Mouse (Mus musculus): Measurements from ENCODE around the gene Slc25a14. TPM values are rescaled to one million over a fixed set of nuclear protein-coding genes. Genes with fewer than 3 reads are reported as not detected.
A peak's percentile ranks its signal among the peaks of the same experiment; 100 is the strongest.

The Slc25a14 gene
- total and polyA plus RNA-seq, 3 experiments: 5.8 to 5.9 TPM; not detected in 1

GRCm38 (mm10) chrX:48694864-48695371, 71.7 kb downstream of the Slc25a14 start, which contains the start of gene Rbmx2 (continued):
- TF ChIP-seq MYB (IDR thresholded peaks at IDR 0.05; ENCODE audit: low read depth, low read length) (no peak), SMC3 (IDR thresholded peaks at IDR 0.05; ENCODE audit: low read depth, low read length) (no peak), EP300 (IDR thresholded peaks at IDR 0.05; ENCODE audit: low read depth in 1 of 2, low read length in 2 of 2) (no peak), ETS1 (IDR thresholded peaks at IDR 0.05; ENCODE audit: low read depth, low read length) (no peak), HCFC1 (IDR thresholded peaks at IDR 0.05; ENCODE audit: low read depth, low read length) (peak; percentile 85), KAT2A (conservative IDR thresholded peaks at IDR 0.05; ENCODE audit: low read depth, low read length) (no peak; the same call in 1 of the 2 replicates), POLR2AphosphoS2 (IDR thresholded peaks at IDR 0.05; ENCODE audit: low read length) (no peak), UBTF (IDR thresholded peaks at IDR 0.05; ENCODE audit: borderline replicate concordance, insufficient read depth, low read depth, low read length) (no peak), RAD21 (IDR thresholded peaks at IDR 0.05; ENCODE audit: low read depth, low read length) (no peak)

DNA sequence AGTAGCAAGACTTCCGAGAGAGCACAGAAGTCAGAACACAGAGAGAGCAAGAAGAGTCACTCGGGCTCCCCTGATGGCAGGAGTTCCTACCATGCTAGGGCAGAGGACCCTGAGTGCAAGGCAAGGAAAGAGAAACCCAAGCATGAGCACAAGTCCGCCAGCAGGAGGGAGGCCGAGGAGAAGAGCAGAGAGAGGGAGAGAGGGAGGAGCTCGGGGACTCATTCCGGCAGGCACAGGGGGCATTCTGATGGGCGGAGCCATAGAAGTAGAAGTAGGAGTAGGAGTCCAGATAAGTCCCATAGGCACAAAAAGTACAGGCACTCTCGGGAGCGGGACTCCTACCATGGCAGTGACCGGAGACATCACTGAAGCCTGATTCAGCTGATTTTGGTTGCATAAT, 86.5 kb downstream of the Slc25a14 start:
- Histone ChIP-seq H3K4me1 (ENCODE audit: control insufficient read depth in 1 of 2, insufficient read depth in 2 of 2, low read length in 2 of 2) (no peaks in the 10 kb centered on the region), H3K27me3 (ENCODE audit: control insufficient read depth in 1 of 2, insufficient read depth in 2 of 2, low read length in 2 of 2) (no peaks in the 10 kb centered on the region), H3K4me3 (ENCODE audit: control insufficient read depth in 1 of 2, insufficient read depth in 1 of 2, low read depth in 2 of 2, low read length in 2 of 2) (no peak overlapping the region), H3K79me2 (ENCODE audit: control insufficient read depth, insufficient read depth, low read length, poor library complexity) (no peaks in the 10 kb centered on the region), H3K9ac (ENCODE audit: control insufficient read depth, low read depth, low read length, poor library complexity, severe bottlenecking) (no peak overlapping the region), H3K9me3 (replicated peaks; ENCODE audit: insufficient read depth, low read length) (no peaks in the 10 kb centered on the region), H3K27ac (ENCODE audit: control insufficient read depth, low read depth, low read length) (no peak overlapping the region), H3K36me3 (ENCODE audit: control insufficient read depth in 1 of 2, insufficient read depth in 2 of 2, low read length in 2 of 2) (no peaks in the 10 kb centered on the region; a peak in 2 of 4 replicates)
- no peak for TF ChIP-seq CHD2 (IDR thresholded peaks at IDR 0.05; ENCODE audit: low read length)
- no peak for TF ChIP-seq GATA1 (IDR thresholded peaks at IDR 0.05; ENCODE audit: low read depth, low read length)
- TF ChIP-seq HCFC1 (IDR thresholded peaks at IDR 0.05; ENCODE audit: low read depth, low read length): no peak
- TF ChIP-seq SIN3A (IDR thresholded peaks at IDR 0.05; ENCODE audit: low read length): no peak
- no peak for TF ChIP-seq NRF1 (IDR thresholded peaks at IDR 0.05; ENCODE audit: insufficient read depth, low read depth, low read length, poor library complexity, severe bottlenecking)
- DNase-seq (ENCODE audit: low read depth, low spot score): no peak

Other genes starting within 250 kb of the Slc25a14 start
- 3.4 and 4.0 TPM in 2 replicates for gene Elf4, start 160.3 kb upstream of the Slc25a14 start, total RNA-seq (2012; rRNA removed)
- 10 to 100 TPM in 1 of 2 experiments, not detected in 1; 15.3 TPM for gene Elf4, start 160.3 kb upstream of the Slc25a14 start, polyA plus RNA-seq (2012; ENCODE audit: insufficient read depth in 1 of 2, insufficient read length in 2 of 2, low read depth in 1 of 2, low replicate concordance in 2 of 2, missing spikeins in 1 of 2)
- gene Aifm1, start 109.8 kb upstream of the Slc25a14 start, total RNA-seq (2012; rRNA removed): 69.1 and 76.1 TPM in 2 replicates
- gene Aifm1, start 109.8 kb upstream of the Slc25a14 start, polyA plus RNA-seq (2012; ENCODE audit: insufficient read depth in 1 of 2, insufficient read length in 2 of 2, low read depth in 1 of 2, low replicate concordance in 2 of 2, missing spikeins in 1 of 2): 10 to 100 TPM in 1 of 2 experiments, not detected in 1; 99.1 TPM
- gene Rab33a, start 104.1 kb upstream of the Slc25a14 start, total RNA-seq (2012; rRNA removed): not detected in 2 replicates
- under 1 TPM in 1 of 2 experiments, not detected in 1; 0.46 TPM for gene Rab33a, start 104.1 kb upstream of the Slc25a14 start, polyA plus RNA-seq (2012; ENCODE audit: insufficient read depth in 1 of 2, insufficient read length in 2 of 2, low read depth in 1 of 2, low replicate concordance in 2 of 2, missing spikeins in 1 of 2)
- 12.2 and 14.2 TPM in 2 replicates for gene Zfp280c, start 28.9 kb upstream of the Slc25a14 start, total RNA-seq (2012; rRNA removed)
- gene Zfp280c, start 28.9 kb upstream of the Slc25a14 start, polyA plus RNA-seq (2012; ENCODE audit: insufficient read depth in 1 of 2, insufficient read length in 2 of 2, low read depth in 1 of 2, low replicate concordance in 2 of 2, missing spikeins in 1 of 2): 10 to 100 TPM in 1 of 2 experiments, not detected in 1; 16.7 TPM
- not detected in 2 replicates for gene Gpr119, start 51.1 kb downstream of the Slc25a14 start, total RNA-seq (2012; rRNA removed)
- not detected for gene Gpr119, start 51.1 kb downstream of the Slc25a14 start, polyA plus RNA-seq (2012; ENCODE audit: insufficient read depth in 1 of 2, insufficient read length in 2 of 2, low read depth in 1 of 2, low replicate concordance in 2 of 2, missing spikeins in 1 of 2)
- gene Rbmx2, start 71.6 kb downstream of the Slc25a14 start, total RNA-seq (2012; rRNA removed): 18.6 and 21.2 TPM in 2 replicates
- 10 to 100 TPM in 1 of 2 experiments, not detected in 1; 17.0 TPM for gene Rbmx2, start 71.6 kb downstream of the Slc25a14 start, polyA plus RNA-seq (2012; ENCODE audit: insufficient read depth in 1 of 2, insufficient read length in 2 of 2, low read depth in 1 of 2, low replicate concordance in 2 of 2, missing spikeins in 1 of 2)

Data from MEL (cell line).